Comparison of ENCODE assay signal across 19 mouse cellular contexts in genomic region chr4:123592046-123592445, GRCm38 (mm10).
DNase-seq lines count a peak whose midpoint lies in the region; ATAC-seq and TF ChIP-seq lines count a peak whose summit lies in the region.
"Had no signal": no experiment of that assay in that cellular context is flagged by ENCODE, and none has a peak within 500 bp of the region (broad histone marks: within the 10 kb centered on the region; RNA-seq: fewer than 3 reads in every experiment).

No protein-coding gene starts in this region.

- no peak overlapping the region for H3K4me2 ChIP-seq in lung, postnatal 0 days (replicated peaks; ENCODE audit: low read depth, low read length)
- H3K4me2 ChIP-seq: embryonic facial prominence, embryonic 13.5 days; embryonic facial prominence, embryonic 15.5 days; forebrain, embryonic 12.5 days had no signal

- H3K9ac ChIP-seq in heart, adult 2 months (ENCODE audit: low read depth, low read length), result no peak overlapping the region
- no peak overlapping the region for H3K9ac ChIP-seq in lung, postnatal 0 days (replicated peaks; ENCODE audit: low read depth)
- H3K9ac ChIP-seq: embryonic facial prominence, embryonic 13.5 days; embryonic facial prominence, embryonic 15.5 days; forebrain, embryonic 12.5 days had no signal

- peaks cover 21% of the 10 kb centered on the region for H3K4me1 ChIP-seq in heart, adult 2 months (ENCODE audit: control insufficient read depth, insufficient read depth, low read length)
- peaks cover 16% of the 10 kb centered on the region; the same call in 1 of the 2 replicates for H3K4me1 ChIP-seq in lung, postnatal 0 days (ENCODE audit: insufficient read depth, low read depth, low read length)

- no peaks in the 10 kb centered on the region; the same call in none of the 2 replicates for H3K79me2 ChIP-seq in heart, adult 2 months (replicated peaks; ENCODE audit: control insufficient read depth, insufficient read depth, low read length)

- no peak for ATAC-seq in cerebellum, adult (ENCODE audit: insufficient number of reproducible peaks, low FRiP score, low TSS enrichment)
- ATAC-seq in lung, postnatal 0 days, result no peak
- ATAC-seq: forebrain, embryonic 14.5 days; forebrain, embryonic 16.5 days had no signal

- H3K36me3 ChIP-seq in heart, adult 2 months (ENCODE audit: control insufficient read depth, insufficient read depth, low read length), result peaks cover 11% of the 10 kb centered on the region
- H3K36me3 ChIP-seq in lung, postnatal 0 days (ENCODE audit: insufficient read depth, low read length), result no peaks in the 10 kb centered on the region
- H3K36me3 ChIP-seq: embryonic facial prominence, embryonic 13.5 days; embryonic facial prominence, embryonic 15.5 days; forebrain, embryonic 10.5 days; forebrain, embryonic 12.5 days had no signal

- H3K27ac ChIP-seq in heart, adult 2 months, result no peak overlapping the region
- H3K27ac ChIP-seq in lung, postnatal 0 days (ENCODE audit: low read length), result peak overlapping the region; percentile 72; the same call in 1 of the 2 replicates
- H3K27ac ChIP-seq: embryonic facial prominence, embryonic 13.5 days; embryonic facial prominence, embryonic 15.5 days; forebrain, embryonic 10.5 days; forebrain, embryonic 12.5 days had no signal

- H3K4me3 ChIP-seq in heart, adult 2 months, result no peak overlapping the region
- no peak overlapping the region for H3K4me3 ChIP-seq in lung, postnatal 0 days (ENCODE audit: low read depth, low read length)
- H3K4me3 ChIP-seq: embryonic facial prominence, embryonic 13.5 days; embryonic facial prominence, embryonic 15.5 days; erythroblast, embryonic 14.5 days; forebrain, embryonic 10.5 days; forebrain, embryonic 12.5 days had no signal

- DNase-seq in cerebellum, adult 18-20 months, result peak; percentile 44 to 55
- DNase-seq in cerebellum, adult 9-11 months, result no peak
- DNase-seq in cerebellum, postnatal 25 days, result peak; percentile 42 to 68
- DNase-seq in heart, adult 11 months, result peak; percentile 40
- DNase-seq in heart, adult 2 months, result no peak
- no peak for DNase-seq in lung, postnatal 0 days (ENCODE audit: low spot score)
- no peak for DNase-seq in lung, postnatal 14 days
- DNase-seq: adrenal gland, adult 2 months; adrenal gland, postnatal 10 days; adrenal gland, postnatal 25 days; embryo, embryonic 11 days had no signal

- TF ChIP-seq POLR2A in heart, adult 2 months (IDR thresholded peaks at IDR 0.05; ENCODE audit: insufficient read depth, low read depth, low read length), result no peak

- H3K9me3 ChIP-seq in lung, postnatal 0 days (ENCODE audit: low read length), result no peaks in the 10 kb centered on the region
- H3K9me3 ChIP-seq: embryonic facial prominence, embryonic 13.5 days; embryonic facial prominence, embryonic 15.5 days; forebrain, embryonic 10.5 days; forebrain, embryonic 12.5 days had no signal

- no peak for TF ChIP-seq EP300 in heart, adult 2 months (IDR thresholded peaks at IDR 0.05; ENCODE audit: insufficient read depth, low read depth, low read length)
- TF ChIP-seq EP300 in lung, postnatal 0 days (IDR thresholded peaks at IDR 0.05), result no peak

- no peak for TF ChIP-seq CTCF in heart, adult 2 months (IDR thresholded peaks at IDR 0.05)
- no peak for TF ChIP-seq CTCF in lung, postnatal 0 days (IDR thresholded peaks at IDR 0.05)

- 87% methylated on average over 5 of the region's 5 CpGs for WGBS in heart, adult 2 months
- WGBS in lung, postnatal 0 days, result 80% methylated on average over 5 of the region's 5 CpGs

- intact Hi-C loops in heart, adult 2 months (cut with DNase I), result no loop called here

- H3K27me3 ChIP-seq in heart, adult 2 months (ENCODE audit: control insufficient read depth, insufficient read depth, low read length), result no peaks in the 10 kb centered on the region
- H3K27me3 ChIP-seq in lung, postnatal 0 days (replicated peaks; ENCODE audit: insufficient read depth, low read length), result no peaks in the 10 kb centered on the region
- H3K27me3 ChIP-seq: embryonic facial prominence, embryonic 13.5 days; embryonic facial prominence, embryonic 15.5 days; forebrain, embryonic 12.5 days had no signal

Comparison
In these comparisons a context has a peak if more than half of its experiments do, and no peak if none do; other contexts are left out.
1. DNase-seq: peak in cerebellum, adult 18-20 months (2 of 2), cerebellum, postnatal 25 days (2 of 2) and heart, adult 11 months (single experiment); none in cerebellum, adult 9-11 months (single experiment), heart, adult 2 months (0 of 2), lung, postnatal 0 days (single experiment) and lung, postnatal 14 days (single experiment).